27 mouse cellular contexts compared by ENCODE assay signal in the genomic region with DNA sequence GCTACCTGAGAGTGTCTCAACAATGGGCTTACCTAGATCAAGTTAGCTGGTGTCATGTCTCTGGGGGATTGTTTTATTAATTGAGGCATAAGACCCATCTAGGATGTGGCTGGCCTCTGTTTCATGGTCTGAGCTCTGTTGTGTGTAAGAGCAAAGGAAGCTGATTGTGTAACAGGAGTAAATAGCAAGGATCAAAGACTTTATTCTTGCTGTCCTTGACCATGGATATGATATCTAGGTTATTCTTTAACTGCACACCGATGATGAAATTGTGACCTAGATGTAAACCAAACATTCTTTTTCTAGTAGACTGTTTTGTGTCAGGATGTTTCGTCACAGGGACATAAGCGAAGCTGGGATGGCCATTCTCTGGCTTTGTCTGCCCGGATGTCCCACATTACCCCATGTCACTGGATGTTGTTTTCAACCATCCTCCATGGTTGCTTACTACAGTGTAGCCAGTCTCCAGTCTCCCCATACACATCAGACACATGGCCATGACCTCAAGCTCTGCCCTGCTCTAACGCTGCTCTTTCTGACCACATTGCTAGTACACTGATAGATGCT.
DNase-seq lines count a peak whose midpoint lies in the region; ATAC-seq and TF ChIP-seq lines count a peak whose summit lies in the region.
"Had no signal": no experiment of that assay in that cellular context is flagged by ENCODE, and none has a peak within 500 bp of the region (broad histone marks: within the 10 kb centered on the region; RNA-seq: fewer than 3 reads in every experiment).

No protein-coding gene starts in this region.

- H3K36me3 ChIP-seq in liver, embryonic 11.5 days (ENCODE audit: control insufficient read depth, insufficient read depth, low read length), result no peaks in the 10 kb centered on the region
- H3K36me3 ChIP-seq in liver, embryonic 14.5 days (replicated peaks; ENCODE audit: control insufficient read depth, insufficient read depth, low read depth), result no peaks in the 10 kb centered on the region
- no peaks in the 10 kb centered on the region for H3K36me3 ChIP-seq in liver, postnatal 0 days (replicated peaks; ENCODE audit: insufficient read depth, low read length)
- H3K36me3 ChIP-seq: embryonic facial prominence, embryonic 10.5 days; embryonic facial prominence, embryonic 13.5 days; forebrain, embryonic 12.5 days; forebrain, embryonic 15.5 days; heart, embryonic 12.5 days; heart, embryonic 15.5 days; hindbrain, embryonic 10.5 days had no signal

- TF ChIP-seq CTCF in liver, embryonic 14.5 days (IDR thresholded peaks at IDR 0.05; ENCODE audit: low read depth), result no peak
- TF ChIP-seq CTCF in liver, postnatal 0 days (IDR thresholded peaks at IDR 0.05; ENCODE audit: low read depth), result no peak

- no peak for TF ChIP-seq EP300 in liver, embryonic 14.5 days (IDR thresholded peaks at IDR 0.05; ENCODE audit: low read depth)
- TF ChIP-seq EP300 in liver, postnatal 0 days (IDR thresholded peaks at IDR 0.05; ENCODE audit: low read depth), result peak; percentile 58; the same call in 1 of the 2 replicates

- no peaks in the 10 kb centered on the region for H3K9me3 ChIP-seq in liver, embryonic 11.5 days (ENCODE audit: control insufficient read depth, low read length)
- H3K9me3 ChIP-seq in liver, embryonic 14.5 days (ENCODE audit: control insufficient read depth, low read length), result no peaks in the 10 kb centered on the region
- no peaks in the 10 kb centered on the region for H3K9me3 ChIP-seq in liver, postnatal 0 days (ENCODE audit: low read length)
- H3K9me3 ChIP-seq: embryonic facial prominence, embryonic 10.5 days; embryonic facial prominence, embryonic 13.5 days; forebrain, embryonic 12.5 days; forebrain, embryonic 15.5 days; heart, embryonic 12.5 days; heart, embryonic 15.5 days; hindbrain, embryonic 10.5 days had no signal

- DNase-seq in adrenal gland, adult 2 months, result peak; percentile 5
- DNase-seq in adrenal gland, adult 18-20 months (ENCODE audit: low spot score in 2 of 2), result no peak
- no peak for DNase-seq in liver, embryonic 11.5 days (ENCODE audit: low spot score)
- peak; percentile 10 to 19 (median 18) for DNase-seq in liver, embryonic 14.5 days (ENCODE audit: low read depth in 3 of 3, low spot score in 3 of 3)
- peak; percentile 13 for DNase-seq in liver, postnatal 0 days
- no peak for DNase-seq in retina, postnatal 1 day
- DNase-seq in thymus, postnatal 14 days, result no peak
- DNase-seq: adrenal gland, postnatal 14 days; cerebellum, adult 11 months; cerebellum, adult 2 months; cerebellum, adult 9-11 months; cerebellum, postnatal 25 days; embryo, embryonic 11 days; gastrocnemius, postnatal 25 days; heart, postnatal 10 days; heart, postnatal 36 days had no signal

- no peak overlapping the region for H3K4me2 ChIP-seq in liver, embryonic 11.5 days
- no peak overlapping the region for H3K4me2 ChIP-seq in liver, embryonic 14.5 days (ENCODE audit: low read depth)
- no peak overlapping the region for H3K4me2 ChIP-seq in liver, postnatal 0 days (ENCODE audit: low read depth, low read length)
- H3K4me2 ChIP-seq: embryonic facial prominence, embryonic 13.5 days; forebrain, embryonic 12.5 days; forebrain, embryonic 15.5 days; heart, embryonic 12.5 days; heart, embryonic 15.5 days; hindbrain, embryonic 14.5 days had no signal

- H3K9ac ChIP-seq in liver, embryonic 11.5 days (ENCODE audit: low read depth, low read length), result no peak overlapping the region
- no peak overlapping the region for H3K9ac ChIP-seq in liver, embryonic 14.5 days (replicated peaks)
- no peak overlapping the region for H3K9ac ChIP-seq in liver, postnatal 0 days (replicated peaks)
- H3K9ac ChIP-seq: embryonic facial prominence, embryonic 13.5 days; forebrain, embryonic 12.5 days; forebrain, embryonic 15.5 days; heart, embryonic 12.5 days; heart, embryonic 15.5 days; hindbrain, embryonic 14.5 days had no signal

- peak; percentile 69 for ATAC-seq in liver, embryonic 11.5 days (replicated peaks; ENCODE audit: low FRiP score)
- ATAC-seq in liver, embryonic 14.5 days (ENCODE audit: insufficient read depth), result peak; percentile 78
- ATAC-seq in liver, postnatal 0 days, result peak; percentile 97
- ATAC-seq: activated CD4-positive, CD25-positive, alpha-beta regulatory T cell, adult 4 months; forebrain, embryonic 15.5 days; hindbrain, postnatal 0 days had no signal

- no peak overlapping the region for H3K4me3 ChIP-seq in liver, embryonic 11.5 days (ENCODE audit: low read depth, low read length)
- no peak overlapping the region for H3K4me3 ChIP-seq in liver, embryonic 14.5 days (ENCODE audit: insufficient read depth in 1 of 2, low read depth in 2 of 2, low read length in 2 of 2)
- no peak overlapping the region for H3K4me3 ChIP-seq in liver, postnatal 0 days (ENCODE audit: low read depth, low read length)
- H3K4me3 ChIP-seq: embryonic facial prominence, embryonic 10.5 days; embryonic facial prominence, embryonic 13.5 days; erythroblast, embryonic 14.5 days; forebrain, embryonic 12.5 days; forebrain, embryonic 15.5 days; heart, embryonic 12.5 days; heart, embryonic 15.5 days; hindbrain, embryonic 10.5 days had no signal

- H3K27ac ChIP-seq in liver, embryonic 11.5 days (ENCODE audit: low read depth, low read length), result no peak overlapping the region
- H3K27ac ChIP-seq in liver, embryonic 14.5 days, result no peak overlapping the region
- peak overlapping the region; percentile 74 for H3K27ac ChIP-seq in liver, postnatal 0 days (ENCODE audit: low read depth)
- H3K27ac ChIP-seq: embryonic facial prominence, embryonic 10.5 days; embryonic facial prominence, embryonic 13.5 days; forebrain, embryonic 12.5 days; forebrain, embryonic 15.5 days; heart, embryonic 15.5 days; hindbrain, embryonic 10.5 days; hindbrain, embryonic 14.5 days; hindbrain, postnatal 0 days had no signal

- no peaks in the 10 kb centered on the region for H3K4me1 ChIP-seq in liver, embryonic 11.5 days (replicated peaks; ENCODE audit: control insufficient read depth, insufficient read depth, low read length)
- peaks cover 0 to 5% of the 10 kb centered on the region in 2 experiments; a peak in 1 of 4 replicates for H3K4me1 ChIP-seq in liver, embryonic 14.5 days (replicated peaks; ENCODE audit: control insufficient read depth in 2 of 2, insufficient read depth in 2 of 2, low read length in 1 of 2)
- H3K4me1 ChIP-seq in liver, postnatal 0 days (ENCODE audit: insufficient read depth), result peaks cover 3% of the 10 kb centered on the region; the same call in 1 of the 2 replicates
- H3K4me1 ChIP-seq: embryonic facial prominence, embryonic 10.5 days; embryonic facial prominence, embryonic 13.5 days; forebrain, embryonic 12.5 days; forebrain, embryonic 15.5 days; heart, embryonic 12.5 days; heart, embryonic 15.5 days; hindbrain, embryonic 10.5 days had no signal

- WGBS in liver, embryonic 11.5 days, result 66% methylated on average over 5 of the region's 5 CpGs
- 57% methylated on average over 5 of the region's 5 CpGs for WGBS in liver, embryonic 14.5 days (ENCODE audit: insufficient replicate concordance)
- WGBS in liver, postnatal 0 days (ENCODE audit: insufficient replicate concordance), result 56% methylated on average over 5 of the region's 5 CpGs

- H3K27me3 ChIP-seq in liver, embryonic 11.5 days (replicated peaks; ENCODE audit: control insufficient read depth, insufficient read depth, low read length), result no peaks in the 10 kb centered on the region
- no peaks in the 10 kb centered on the region for H3K27me3 ChIP-seq in liver, embryonic 14.5 days (ENCODE audit: control insufficient read depth, insufficient read depth, low read length)
- H3K27me3 ChIP-seq in liver, postnatal 0 days (ENCODE audit: insufficient read depth, low read length), result no peaks in the 10 kb centered on the region
- H3K27me3 ChIP-seq: embryonic facial prominence, embryonic 13.5 days; forebrain, embryonic 12.5 days; forebrain, embryonic 15.5 days; heart, embryonic 12.5 days; heart, embryonic 15.5 days had no signal

Comparison
In these comparisons a context has a peak if more than half of its experiments do, and no peak if none do; other contexts are left out.
1. DNase-seq: peak in adrenal gland, adult 2 months (single experiment), liver, embryonic 14.5 days (3 of 3) and liver, postnatal 0 days (single experiment); none in adrenal gland, adult 18-20 months (0 of 2), liver, embryonic 11.5 days (single experiment), retina, postnatal 1 day (single experiment) and thymus, postnatal 14 days (single experiment).
2. Peak in every context shown above with its lines, with median percentiles within 50 percentile points of each other: ATAC-seq.